Comparison of ENCODE assay signal across 17 mouse cellular contexts in genomic region chr12:10179147-10179814, GRCm38 (mm10).
DNase-seq lines count a peak whose midpoint lies in the region; ATAC-seq and TF ChIP-seq lines count a peak whose summit lies in the region.
"Had no signal": no experiment of that assay in that cellular context is flagged by ENCODE, and none has a peak within 500 bp of the region (broad histone marks: within the 10 kb centered on the region; RNA-seq: fewer than 3 reads in every experiment).

No protein-coding gene starts in this region.

- no peak overlapping the region for H3K4me2 ChIP-seq in intestine, embryonic 14.5 days (ENCODE audit: low read length)
- H3K4me2 ChIP-seq in intestine, postnatal 0 days (replicated peaks; ENCODE audit: low read depth) = no peak overlapping the region
- H3K4me2 ChIP-seq in embryonic facial prominence, embryonic 14.5 days (ENCODE audit: low read depth, low read length) = no peak overlapping the region
- H3K4me2 ChIP-seq: heart, embryonic 15.5 days; lung, embryonic 15.5 days; stomach, embryonic 15.5 days had no signal

- no peak overlapping the region for H3K4me3 ChIP-seq in intestine, embryonic 14.5 days (ENCODE audit: low read depth, low read length)
- no peak overlapping the region for H3K4me3 ChIP-seq in intestine, postnatal 0 days (ENCODE audit: low read depth, low read length)
- no peak overlapping the region for H3K4me3 ChIP-seq in embryonic facial prominence, embryonic 14.5 days (ENCODE audit: low read depth, low read length)
- H3K4me3 ChIP-seq: heart, embryonic 15.5 days; lung, embryonic 15.5 days; stomach, embryonic 15.5 days had no signal

- no peaks in the 10 kb centered on the region for H3K36me3 ChIP-seq in intestine, embryonic 14.5 days (ENCODE audit: control insufficient read depth, insufficient read depth, low read length)
- no peaks in the 10 kb centered on the region for H3K36me3 ChIP-seq in intestine, postnatal 0 days (ENCODE audit: control insufficient read depth, insufficient read depth)
- no peaks in the 10 kb centered on the region for H3K36me3 ChIP-seq in embryonic facial prominence, embryonic 14.5 days (ENCODE audit: control insufficient read depth, insufficient read depth, low read length)
- H3K36me3 ChIP-seq: heart, embryonic 15.5 days; lung, embryonic 15.5 days; stomach, embryonic 15.5 days had no signal

- in situ Hi-C loops in Patski (cut with MboI; ENCODE audit: low pct_unique_long_range_greater_than_20kb) = no loop called here

- CTCF ChIA-PET in Patski (lab: Charles Lee) = no interaction called here

- peak overlapping the region; percentile 54 for H3K27ac ChIP-seq in intestine, embryonic 14.5 days (ENCODE audit: low read depth)
- no peak overlapping the region for H3K27ac ChIP-seq in intestine, postnatal 0 days (ENCODE audit: low read depth, low read length)
- 0 out of 2 replicates have a peak overlapping the region, but pooled peaks have one; percentile 5 for H3K27ac ChIP-seq in embryonic facial prominence, embryonic 14.5 days (replicated peaks; ENCODE audit: low read depth, low read length)
- H3K27ac ChIP-seq: heart, embryonic 15.5 days; lung, embryonic 15.5 days; stomach, embryonic 15.5 days had no signal

- DNase-seq in intestine, embryonic 14.5 days (ENCODE audit: low spot score) = no peak
- no peak for DNase-seq in Patski (ENCODE audit: low read depth, low spot score)
- no peak for DNase-seq in embryonic facial prominence, embryonic 14.5 days (ENCODE audit: low spot score)
- peak; percentile 16 for DNase-seq in neural tube, embryonic 10.5 days (ENCODE audit: extremely low spot score, low spot score)
- DNase-seq in thymus, postnatal 25 days = no peak
- DNase-seq in thymus, postnatal 36 days = no peak
- DNase-seq: adrenal gland, adult 8-10 months; cerebellum, postnatal 36 days; liver; right cerebral cortex, postnatal 4 days had no signal

- peaks cover 11% of the 10 kb centered on the region; the same call in 1 of the 2 replicates for H3K4me1 ChIP-seq in intestine, embryonic 14.5 days (replicated peaks; ENCODE audit: control insufficient read depth, insufficient read depth, low read length)
- H3K4me1 ChIP-seq in intestine, postnatal 0 days (replicated peaks; ENCODE audit: control insufficient read depth, insufficient read depth, low read length) = no peaks in the 10 kb centered on the region
- peaks cover 3% of the 10 kb centered on the region; the same call in 1 of the 2 replicates for H3K4me1 ChIP-seq in embryonic facial prominence, embryonic 14.5 days (ENCODE audit: control insufficient read depth, insufficient read depth, low read length)
- H3K4me1 ChIP-seq: heart, embryonic 15.5 days; lung, embryonic 15.5 days; megakaryocyte, embryonic 14.5 days; stomach, embryonic 15.5 days had no signal

- H3K9ac ChIP-seq in intestine, embryonic 14.5 days (ENCODE audit: low read length) = no peak overlapping the region
- no peak overlapping the region for H3K9ac ChIP-seq in intestine, postnatal 0 days (ENCODE audit: low read depth, low read length)
- no peak overlapping the region for H3K9ac ChIP-seq in embryonic facial prominence, embryonic 14.5 days (ENCODE audit: low read depth, low read length)
- H3K9ac ChIP-seq: heart, embryonic 15.5 days; lung, embryonic 15.5 days; stomach, embryonic 15.5 days had no signal

- no peaks in the 10 kb centered on the region for H3K27me3 ChIP-seq in intestine, embryonic 14.5 days (replicated peaks; ENCODE audit: control insufficient read depth, insufficient read depth, low read length)
- H3K27me3 ChIP-seq in intestine, postnatal 0 days (replicated peaks; ENCODE audit: control insufficient read depth, insufficient read depth, low read length) = no peaks in the 10 kb centered on the region
- H3K27me3 ChIP-seq in Patski = no peaks in the 10 kb centered on the region
- no peaks in the 10 kb centered on the region for H3K27me3 ChIP-seq in embryonic facial prominence, embryonic 14.5 days (replicated peaks; ENCODE audit: control insufficient read depth, insufficient read depth, low read length)
- H3K27me3 ChIP-seq: heart, embryonic 15.5 days; lung, embryonic 15.5 days; megakaryocyte, embryonic 14.5 days; stomach, embryonic 15.5 days had no signal

- 48% methylated on average over 1 of the region's 1 CpGs for WGBS in intestine, embryonic 14.5 days
- WGBS in intestine, postnatal 0 days = 56% methylated on average over 1 of the region's 1 CpGs
- 33% methylated on average over 1 of the region's 1 CpGs for WGBS in embryonic facial prominence, embryonic 14.5 days

- POLR2A ChIA-PET in Patski (lab: Charles Lee) = no interaction called here

- no peak for TF ChIP-seq CTCF in intestine, postnatal 0 days (IDR thresholded peaks at IDR 0.05; ENCODE audit: low read depth)
- no peak for TF ChIP-seq CTCF in Patski (IDR thresholded peaks at IDR 0.05)

- no peaks in the 10 kb centered on the region for H3K9me3 ChIP-seq in intestine, embryonic 14.5 days (ENCODE audit: control insufficient read depth, low read length)
- H3K9me3 ChIP-seq in intestine, postnatal 0 days (ENCODE audit: control insufficient read depth) = no peaks in the 10 kb centered on the region
- no peaks in the 10 kb centered on the region for H3K9me3 ChIP-seq in embryonic facial prominence, embryonic 14.5 days (ENCODE audit: control insufficient read depth, low read length)
- H3K9me3 ChIP-seq: heart, embryonic 15.5 days; lung, embryonic 15.5 days; stomach, embryonic 15.5 days had no signal

- peak; percentile 76 for ATAC-seq in intestine, embryonic 14.5 days (replicated peaks; ENCODE audit: low FRiP score, low TSS enrichment, low read depth)
- no peak for ATAC-seq in intestine, postnatal 0 days
- ATAC-seq in Patski = peak; percentile 62
- ATAC-seq in embryonic facial prominence, embryonic 14.5 days (ENCODE audit: low read depth) = no peak
- ATAC-seq in erythroblast, adult 5-6 weeks (replicated peaks; ENCODE audit: low FRiP score, poor library complexity, severe bottlenecking) = no peak
- ATAC-seq: inflammation-experienced regulatory T-cells, adult 6 months had no signal

Comparison
In these comparisons a context has a peak if more than half of its experiments do, and no peak if none do; other contexts are left out.
1. ATAC-seq: peak in intestine, embryonic 14.5 days (single experiment) and Patski (single experiment); none in intestine, postnatal 0 days (single experiment), embryonic facial prominence, embryonic 14.5 days (single experiment) and erythroblast, adult 5-6 weeks (single experiment).